Mouse (Mus musculus) splenic B cell, adult 2 months (primary cell): Measurements from ENCODE around the gene Usp35.

Experiments used
- DNase-seq: peaks from one replicate; pipeline ENCODE4 v3.0.0-alpha.2; 2011; ENCODE audit warnings: low read depth, low spot score
- H3K27me3 ChIP-seq: 2 replicates; pipeline ENCODE4 v1.6.1; 2012; ENCODE audit warnings: mild to moderate bottlenecking, low read length, moderate library complexity, mixed read lengths; ENCODE audit not compliant: control insufficient read depth, poor library complexity, insufficient read depth, severe bottlenecking
- H3K36me3 ChIP-seq: 2 replicates; pipeline ENCODE4 v1.6.1; 2012; ENCODE audit warnings: mild to moderate bottlenecking, low read length, moderate library complexity, mixed read lengths; ENCODE audit not compliant: control insufficient read depth, poor library complexity, insufficient read depth, severe bottlenecking

Usp35 gene

DNA sequence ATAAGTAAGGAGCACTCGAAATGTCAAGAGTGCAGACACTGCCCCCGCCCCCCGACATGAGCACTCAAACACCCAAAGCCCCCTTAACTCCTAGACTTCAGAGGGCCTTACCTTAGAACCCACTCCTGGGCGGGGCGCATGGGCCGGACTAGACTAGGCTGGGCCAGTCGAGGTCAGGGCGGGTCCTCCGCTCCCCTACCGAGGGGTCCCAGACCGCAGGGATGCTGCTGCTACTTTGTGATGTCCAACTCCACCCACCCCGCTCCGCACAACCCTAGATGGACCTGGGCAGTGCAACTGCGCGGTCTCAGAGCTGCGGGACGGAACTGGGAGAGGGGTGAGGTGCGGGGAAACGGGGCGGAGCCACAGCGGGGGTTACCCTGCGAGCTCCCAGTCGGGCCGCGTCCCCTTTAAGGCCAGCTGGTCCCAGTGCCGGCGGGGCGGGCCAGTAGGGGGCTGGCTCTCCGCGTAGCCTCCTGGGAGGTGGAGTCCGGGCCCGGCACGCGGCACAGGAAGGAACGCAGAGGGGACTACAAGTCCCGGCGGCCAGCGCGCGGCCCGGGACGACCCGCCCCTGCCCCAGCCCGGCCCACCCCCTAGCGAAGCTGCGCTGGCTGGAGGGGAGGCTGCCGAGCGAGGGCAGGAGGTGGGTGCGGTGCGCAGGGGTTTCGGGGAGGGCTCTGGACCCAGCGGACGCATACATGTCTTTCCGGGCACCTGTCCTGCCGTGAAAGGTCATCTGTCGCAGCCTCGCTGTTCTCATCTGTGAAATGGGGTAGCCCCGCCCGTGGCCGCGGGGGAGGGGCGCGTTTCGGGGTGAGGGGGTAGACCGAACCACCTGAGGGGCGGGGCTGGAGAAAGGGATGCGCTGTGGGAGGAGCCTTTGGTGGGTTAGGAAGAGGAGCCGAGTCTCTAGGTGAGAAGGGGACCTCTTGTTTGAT is at the start of gene Usp35, which contains the start of gene Kctd21:
Usp35 (minus strand) TSS at position 295 of the 941 bp plus-strand sequence.
Kctd21 (plus strand) TSS at position 602 of the 941 bp plus-strand sequence.
- no peaks in the 10 kb centered on the region for H3K36me3 ChIP-seq
- DNase-seq = peak; percentile 95
- no peaks in the 10 kb centered on the region for H3K27me3 ChIP-seq

DNA sequence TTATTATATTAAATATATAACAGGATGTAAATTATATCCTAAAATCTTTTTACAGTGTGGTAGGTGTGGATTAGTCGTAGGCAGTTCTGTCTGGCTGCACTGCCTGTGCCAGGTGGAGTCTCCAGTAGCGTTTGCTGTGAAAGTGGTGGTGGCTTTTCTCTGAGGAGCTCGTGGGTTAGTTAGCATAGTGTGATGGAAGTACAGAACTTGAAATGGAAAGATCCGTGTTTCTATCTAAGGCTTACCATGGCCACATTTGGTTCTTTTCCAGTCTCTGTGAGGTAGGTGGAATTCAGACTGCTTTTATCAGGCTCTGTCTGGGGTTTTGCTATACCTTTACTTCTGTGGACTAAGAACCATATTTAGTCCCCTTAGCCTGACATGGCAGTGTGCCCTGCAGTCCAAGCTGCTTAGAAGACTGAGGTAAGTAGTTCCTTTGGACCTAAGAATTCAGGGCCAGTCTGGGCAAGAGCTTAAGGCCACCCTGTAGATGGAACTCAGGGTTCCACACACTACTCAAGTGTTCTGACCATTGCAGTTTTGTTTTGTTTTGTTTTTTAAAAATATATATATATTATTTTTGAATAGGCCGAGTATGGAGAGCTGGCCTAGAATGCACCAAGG is 48.8 kb upstream of the Usp35 start:
- peaks cover 3% of the 10 kb centered on the region; the same call in 1 of the 2 replicates for H3K36me3 ChIP-seq
- no peaks in the 10 kb centered on the region for H3K27me3 ChIP-seq
- no peak for DNase-seq

DNA sequence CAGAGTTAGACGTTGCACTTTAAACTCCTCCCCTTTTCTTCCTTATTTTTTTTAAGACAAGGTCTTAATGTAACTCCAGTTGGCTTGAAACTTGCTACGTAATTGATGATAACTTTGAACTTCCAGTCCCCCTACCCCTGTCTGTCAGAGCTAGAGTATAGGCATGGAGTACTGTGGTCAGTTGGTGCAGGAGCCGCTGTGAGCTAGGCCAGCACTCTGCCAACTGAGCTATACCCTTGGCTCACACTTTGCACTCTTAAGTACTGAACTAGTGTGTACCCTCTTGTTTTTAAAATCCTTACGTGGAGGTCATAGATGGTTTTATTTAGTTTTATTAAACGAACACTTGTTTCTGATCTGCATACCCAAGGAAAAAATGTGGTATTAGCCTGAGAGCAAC is 47.5 kb upstream of the Usp35 start:
- DNase-seq = no peak
- Histone ChIP-seq H3K36me3 (peaks cover 3% of the 10 kb centered on the region), H3K27me3 (no peaks in the 10 kb centered on the region)

DNA sequence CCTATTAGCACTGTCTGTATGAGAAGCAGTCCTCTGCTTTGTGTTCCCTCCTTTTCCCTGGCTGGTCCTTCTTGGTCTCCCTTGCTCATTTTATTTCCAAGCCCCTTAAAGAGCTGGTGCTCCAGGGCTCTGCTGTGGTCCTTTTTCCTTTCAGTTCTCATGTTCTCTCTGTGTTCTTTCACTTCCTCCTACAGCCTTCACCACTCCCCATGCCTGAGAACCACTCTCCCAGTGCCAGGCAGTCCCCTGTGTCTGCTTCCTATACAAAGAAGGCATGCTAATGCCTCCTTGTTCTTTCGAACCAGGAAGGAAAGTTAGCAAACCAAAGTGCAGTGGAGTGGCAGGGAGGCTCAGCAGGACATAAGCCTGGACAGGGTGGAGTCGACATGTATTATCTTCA is 44.1 kb upstream of the Usp35 start:
- peak; percentile 38 for DNase-seq
- peaks cover 2% of the 10 kb centered on the region for H3K36me3 ChIP-seq
- no peaks in the 10 kb centered on the region for H3K27me3 ChIP-seq

DNA sequence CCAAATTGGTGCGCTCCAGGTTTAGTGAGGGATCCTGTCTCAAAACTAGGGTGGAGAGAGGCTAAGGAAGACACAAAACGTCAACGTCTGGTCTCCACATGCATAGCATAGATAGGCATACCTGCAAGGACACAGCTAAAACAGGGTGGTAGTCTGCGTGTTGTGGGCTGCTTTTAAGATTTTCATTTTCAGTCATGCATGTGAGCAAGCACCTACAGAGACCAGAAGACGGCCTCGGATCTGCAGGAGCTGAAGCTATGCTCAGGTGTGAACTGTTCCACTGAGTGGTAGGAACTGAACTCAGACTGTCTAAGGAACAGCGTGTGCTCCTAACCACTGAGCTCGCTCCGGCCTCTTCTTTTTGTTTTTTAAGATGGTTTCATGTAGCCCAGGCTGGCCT is 43.3 kb upstream of the Usp35 start:
- no peaks in the 10 kb centered on the region for H3K27me3 ChIP-seq
- no peak for DNase-seq
- H3K36me3 ChIP-seq = peaks cover 2% of the 10 kb centered on the region

DNA sequence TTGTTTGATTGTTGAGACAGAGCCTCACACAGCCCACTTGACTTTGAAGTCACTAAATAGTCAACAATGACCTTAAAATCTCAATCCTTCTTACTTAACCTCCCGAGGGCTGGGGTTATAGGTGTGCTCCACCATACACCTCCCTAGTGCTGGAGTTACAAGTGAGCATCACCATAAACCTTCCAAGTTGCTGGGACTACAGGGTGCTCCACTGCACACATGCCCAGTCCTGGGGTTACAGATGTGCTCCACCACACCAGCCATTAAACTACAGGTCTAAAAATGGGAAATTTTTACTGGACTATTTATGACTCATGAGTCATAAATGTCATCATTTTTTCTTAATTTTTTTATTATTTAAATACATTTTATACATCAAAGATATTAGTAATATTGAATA is 34.1 kb upstream of the Usp35 start:
- H3K36me3 ChIP-seq = no peaks in the 10 kb centered on the region

DNA sequence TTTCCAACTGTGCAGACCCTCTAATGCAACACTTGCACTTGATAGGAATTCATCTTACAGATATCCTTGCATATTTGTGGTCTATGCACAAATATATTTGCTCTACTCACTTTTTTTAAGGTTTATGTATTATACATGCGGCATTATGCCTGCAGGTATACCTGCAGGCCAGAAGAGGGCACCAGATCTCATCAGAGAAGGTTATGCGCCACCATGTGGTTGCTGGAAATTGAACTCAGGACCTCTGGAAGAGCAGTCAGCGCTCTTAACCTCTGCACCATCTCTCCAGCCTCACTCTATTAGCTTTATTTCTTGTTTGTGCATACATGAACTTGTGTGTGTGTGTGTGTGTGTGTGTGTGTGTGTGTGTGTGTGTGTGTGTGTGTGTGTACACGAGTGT is 29.6 kb upstream of the Usp35 start:
- no peaks in the 10 kb centered on the region; the same call in 1 of the 2 replicates for H3K27me3 ChIP-seq
- H3K36me3 ChIP-seq = no peaks in the 10 kb centered on the region
- peak; percentile 75 for DNase-seq

More for the DNA sequence above, 34.1 kb upstream of the Usp35 start:
- DNase-seq = no peak
- H3K27me3 ChIP-seq = no peaks in the 10 kb centered on the region; the same call in 1 of the 2 replicates

DNA sequence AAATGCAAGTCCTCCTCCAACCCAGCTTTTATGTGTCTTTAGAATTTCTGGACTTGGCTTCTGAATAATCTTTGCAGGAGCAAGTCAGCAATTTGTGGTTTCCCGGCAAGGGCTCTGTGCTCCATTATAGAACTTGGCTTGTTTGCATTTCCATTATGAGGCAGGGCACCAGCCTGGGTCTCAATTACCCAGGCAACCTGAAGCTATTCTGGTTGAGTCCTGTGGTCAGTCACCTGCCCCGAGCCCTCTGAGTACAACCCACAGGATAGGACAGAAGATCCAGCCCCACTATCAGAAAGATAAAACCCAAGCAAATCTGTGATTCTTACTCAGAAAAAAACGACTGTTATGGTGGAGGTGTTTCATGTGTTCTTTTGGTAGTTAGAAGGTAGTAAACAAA is 29.1 kb upstream of the Usp35 start:
- no peaks in the 10 kb centered on the region for H3K36me3 ChIP-seq
- H3K27me3 ChIP-seq = no peaks in the 10 kb centered on the region; the same call in 1 of the 2 replicates
- no peak for DNase-seq

DNA sequence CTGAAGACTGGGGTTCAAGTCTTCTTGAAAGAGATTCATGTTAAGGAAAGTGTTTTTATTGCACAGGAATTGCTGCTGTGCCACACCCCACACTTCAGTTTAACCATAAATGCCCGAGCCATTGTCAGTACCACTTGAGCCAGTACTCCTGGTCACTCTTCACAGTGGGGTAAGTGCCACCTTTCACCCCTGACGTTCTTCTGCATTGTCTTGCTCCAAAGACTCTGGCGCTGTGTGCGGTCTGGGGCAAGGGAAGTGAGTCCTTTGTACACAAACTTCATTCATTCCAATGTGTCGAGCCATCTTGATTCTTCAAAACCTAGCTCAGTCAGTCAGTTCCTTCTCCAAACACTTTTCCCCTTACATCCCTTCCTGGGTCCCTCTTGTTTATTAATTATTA is 28.3 kb upstream of the Usp35 start:
- DNase-seq = no peak
- no peaks in the 10 kb centered on the region; the same call in 1 of the 2 replicates for H3K27me3 ChIP-seq
- no peaks in the 10 kb centered on the region for H3K36me3 ChIP-seq

DNA sequence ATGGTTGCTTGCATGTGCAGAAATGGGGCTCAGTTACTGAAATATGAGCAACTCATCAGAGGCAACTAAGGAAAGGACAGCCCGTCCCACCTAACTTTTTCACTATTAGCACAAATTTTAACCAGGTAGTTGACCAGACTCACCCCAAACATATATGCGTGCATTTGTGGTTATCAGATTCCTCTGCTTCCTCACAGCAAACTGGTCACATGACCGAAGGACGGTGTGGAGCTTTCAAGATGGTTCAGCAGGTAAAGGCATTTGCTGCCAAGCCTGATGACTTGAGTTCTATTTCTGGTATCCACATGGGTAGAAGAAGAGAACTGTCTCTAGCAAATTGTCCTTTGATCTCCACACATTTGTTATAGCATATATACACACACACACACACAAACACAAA is 26.5 kb upstream of the Usp35 start:
- Histone ChIP-seq H3K27me3 (no peaks in the 10 kb centered on the region), H3K36me3 (no peaks in the 10 kb centered on the region)
- no peak for DNase-seq

DNA sequence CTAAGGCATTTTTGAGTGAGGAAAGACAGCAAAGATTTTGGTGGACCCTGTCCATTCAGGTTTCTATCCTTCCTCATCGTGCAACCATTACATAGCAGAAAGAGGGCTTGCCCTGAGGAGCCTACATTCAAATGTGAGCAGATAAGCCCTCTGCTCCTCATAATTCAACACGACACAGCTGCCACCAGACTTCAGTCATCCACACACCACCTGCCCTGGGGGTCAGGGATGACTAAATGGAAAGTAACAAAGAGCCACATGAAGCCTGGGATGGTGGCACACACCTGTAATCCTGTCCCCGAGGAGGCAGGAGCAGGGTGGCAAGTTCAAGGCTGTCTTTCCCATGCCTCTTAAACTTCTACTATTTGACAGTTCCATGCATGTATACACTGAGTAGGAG is 26.0 kb upstream of the Usp35 start:
- H3K36me3 ChIP-seq = no peaks in the 10 kb centered on the region
- no peak for DNase-seq
- no peaks in the 10 kb centered on the region for H3K27me3 ChIP-seq

DNA sequence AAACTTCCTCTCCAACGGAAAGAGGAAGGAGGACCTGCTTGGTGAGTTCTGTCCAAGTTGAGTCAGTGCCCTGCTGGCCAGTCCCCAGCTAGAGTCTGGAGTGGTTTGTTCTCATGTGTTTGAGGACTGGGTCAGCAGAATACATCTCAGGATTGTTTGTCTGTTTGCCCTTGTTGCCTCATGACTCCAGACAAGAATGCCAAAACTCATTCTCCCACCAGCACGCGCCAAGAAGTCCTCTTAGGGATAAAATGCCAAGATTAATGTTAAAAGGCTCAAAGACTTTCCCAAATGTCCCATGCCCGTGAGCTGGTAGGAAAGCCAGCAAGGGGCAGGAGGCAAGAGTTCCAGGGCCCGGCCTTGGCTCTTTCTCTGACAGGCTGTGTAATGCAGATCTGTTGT is 25.1 kb upstream of the Usp35 start:
- Histone ChIP-seq H3K36me3 (no peaks in the 10 kb centered on the region), H3K27me3 (no peaks in the 10 kb centered on the region)
- no peak for DNase-seq

DNA sequence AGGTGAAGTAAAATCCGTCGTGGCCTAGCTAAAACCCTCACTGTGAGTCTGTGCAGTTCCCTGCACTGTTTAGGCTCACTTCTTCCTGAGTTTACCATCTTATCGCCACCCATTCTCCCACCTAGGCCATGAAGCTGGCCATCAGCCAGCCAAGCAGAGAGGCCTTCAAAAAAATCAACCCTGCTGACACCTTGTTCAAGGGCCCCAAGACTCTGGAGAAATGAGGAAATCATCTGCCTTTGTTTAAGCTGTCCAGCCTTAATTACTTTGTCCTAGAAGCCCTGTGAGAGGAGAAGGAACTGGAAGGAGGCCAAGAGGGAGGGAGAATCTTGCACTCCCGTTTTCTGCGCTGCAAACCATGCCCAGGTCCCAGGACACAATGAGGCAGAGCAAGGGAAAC is 24.4 kb upstream of the Usp35 start:
- H3K36me3 ChIP-seq = no peaks in the 10 kb centered on the region
- no peak for DNase-seq
- no peaks in the 10 kb centered on the region for H3K27me3 ChIP-seq

DNA sequence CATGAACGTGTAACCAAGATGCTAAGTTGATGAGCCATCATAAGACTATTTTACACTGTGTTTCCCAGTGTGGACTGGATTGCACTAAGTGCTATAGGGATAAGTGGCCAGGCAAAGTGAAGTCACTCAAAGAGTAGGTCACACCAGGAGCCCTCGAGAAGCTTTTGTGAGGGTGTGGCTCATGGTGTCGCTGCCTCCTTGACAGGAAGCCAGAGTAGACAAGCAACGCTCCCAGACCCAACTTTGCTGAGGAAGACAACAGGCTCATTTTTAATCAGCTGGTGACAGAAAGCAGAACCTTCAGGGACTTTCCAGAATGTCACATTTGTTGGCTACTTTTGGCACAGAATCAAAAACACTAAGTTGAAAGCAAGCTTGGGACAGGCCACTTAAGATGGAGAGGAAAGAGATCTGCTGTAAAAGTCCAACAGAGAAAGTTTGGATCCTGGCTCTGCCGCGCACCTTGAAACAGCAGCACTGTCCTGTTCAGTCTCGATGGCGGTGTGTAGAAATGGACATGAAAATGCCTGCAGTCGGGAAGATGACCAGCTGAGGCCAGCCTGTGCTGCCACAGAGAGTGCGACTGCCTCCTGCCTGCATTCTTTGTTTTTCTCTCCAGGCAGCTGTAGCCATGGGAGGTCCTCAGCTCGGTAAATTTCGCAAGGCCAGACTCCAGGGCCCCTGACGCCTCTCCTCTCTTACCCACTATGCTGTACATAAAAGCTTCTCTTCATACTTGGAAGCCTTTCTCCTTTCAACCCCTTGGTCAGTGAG is 23.4 kb upstream of the Usp35 start:
- peak; percentile 70 for DNase-seq
- no peaks in the 10 kb centered on the region for H3K36me3 ChIP-seq

DNA sequence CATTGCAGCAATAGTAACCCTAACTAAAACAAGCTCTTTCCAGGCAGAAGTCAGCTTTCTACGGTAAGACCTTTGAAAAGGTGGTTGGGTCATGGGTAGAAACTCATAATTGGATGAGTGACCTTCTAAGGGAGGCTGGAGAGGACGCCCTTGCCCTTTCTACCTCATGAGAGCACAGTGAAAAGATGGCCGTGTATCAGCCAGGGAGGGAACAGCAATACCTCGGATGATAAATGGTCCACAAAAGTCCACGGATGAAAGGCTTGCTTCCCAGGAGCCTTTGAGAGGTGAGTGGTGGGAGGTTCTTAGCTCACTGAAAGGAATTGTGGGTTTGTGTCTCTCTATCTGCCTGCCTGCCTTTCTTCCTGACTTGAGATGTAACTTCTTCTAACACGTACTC is 21.5 kb upstream of the Usp35 start:
- Histone ChIP-seq H3K27me3 (no peaks in the 10 kb centered on the region), H3K36me3 (no peaks in the 10 kb centered on the region)
- no peak for DNase-seq

More for the DNA sequence above, 23.4 kb upstream of the Usp35 start:
- H3K27me3 ChIP-seq = no peaks in the 10 kb centered on the region
